Mouse (Mus musculus): ENCODE measurements around the gene Ptpro.

- no peak for TF ChIP-seq CTCF (IDR thresholded peaks at IDR 0.05; ENCODE audit: low read depth, low read length)
- no peak for TF ChIP-seq TAL1 (conservative IDR thresholded peaks at IDR 0.05; ENCODE audit: low read depth, low read length)
- no peak for TF ChIP-seq GATA1 (IDR thresholded peaks at IDR 0.05; ENCODE audit: borderline replicate concordance, low read length)
Measured at GRCm38 (mm10) chr6:137343688-137344441, 91.7 kb downstream of the Ptpro start.
